ENCODE assay signal across 11 mouse cellular contexts in genomic region chr2:106857258-106857657, GRCm38 (mm10).
DNase-seq lines count a peak whose midpoint lies in the region; ATAC-seq and TF ChIP-seq lines count a peak whose summit lies in the region.
"Had no signal": no experiment of that assay in that cellular context is flagged by ENCODE, and none has a peak within 500 bp of the region (broad histone marks: within the 10 kb centered on the region; RNA-seq: fewer than 3 reads in every experiment).

No protein-coding gene starts in this region.

- H3K4me1 ChIP-seq in embryonic facial prominence, embryonic 11.5 days (ENCODE audit: control insufficient read depth, insufficient read depth, low read length): peaks cover 5% of the 10 kb centered on the region; the same call in 1 of the 2 replicates
- peaks cover 71% of the 10 kb centered on the region for H3K4me1 ChIP-seq in embryonic facial prominence, embryonic 10.5 days
- peaks cover 43% of the 10 kb centered on the region for H3K4me1 ChIP-seq in lung, embryonic 14.5 days (ENCODE audit: insufficient read depth)
- no peaks in the 10 kb centered on the region; the same call in 1 of the 2 replicates for H3K4me1 ChIP-seq in lung, adult 2 months (ENCODE audit: control insufficient read depth, insufficient read depth, low read length)
- H3K4me1 ChIP-seq in embryonic facial prominence, embryonic 15.5 days: peaks cover 45% of the 10 kb centered on the region
- H3K4me1 ChIP-seq in midbrain, embryonic 13.5 days (replicated peaks): peaks cover 65% of the 10 kb centered on the region

- no peak for TF ChIP-seq CTCF in lung, embryonic 14.5 days (IDR thresholded peaks at IDR 0.05; ENCODE audit: low read depth)
- TF ChIP-seq CTCF in lung, adult 2 months (IDR thresholded peaks at IDR 0.05; ENCODE audit: insufficient read depth, low read length): no peak

- no peaks in the 10 kb centered on the region for H3K9me3 ChIP-seq in embryonic facial prominence, embryonic 11.5 days (replicated peaks; ENCODE audit: control insufficient read depth, low read length)
- no peaks in the 10 kb centered on the region for H3K9me3 ChIP-seq in embryonic facial prominence, embryonic 10.5 days
- no peaks in the 10 kb centered on the region for H3K9me3 ChIP-seq in lung, embryonic 14.5 days (ENCODE audit: low read depth, low read length)
- H3K9me3 ChIP-seq in embryonic facial prominence, embryonic 15.5 days (replicated peaks): no peaks in the 10 kb centered on the region
- H3K9me3 ChIP-seq in midbrain, embryonic 13.5 days: no peaks in the 10 kb centered on the region

- no peak overlapping the region for H3K9ac ChIP-seq in embryonic facial prominence, embryonic 11.5 days (replicated peaks; ENCODE audit: low read length)
- no peak overlapping the region for H3K9ac ChIP-seq in lung, embryonic 14.5 days
- H3K9ac ChIP-seq in embryonic facial prominence, embryonic 15.5 days: no peak overlapping the region
- no peak overlapping the region for H3K9ac ChIP-seq in midbrain, embryonic 13.5 days (replicated peaks)

- ATAC-seq in embryonic facial prominence, embryonic 11.5 days (replicated peaks; ENCODE audit: insufficient number of reproducible peaks, low FRiP score, low TSS enrichment, low read depth): no peak
- ATAC-seq in lung, embryonic 14.5 days (ENCODE audit: insufficient read depth): no peak
- no peak for ATAC-seq in embryonic facial prominence, embryonic 15.5 days (ENCODE audit: insufficient number of reproducible peaks, low FRiP score, low TSS enrichment, low read depth)
- ATAC-seq in midbrain, embryonic 13.5 days: no peak

- 87% methylated on average over 4 of the region's 4 CpGs for WGBS in embryonic facial prominence, embryonic 11.5 days
- WGBS in embryonic facial prominence, embryonic 10.5 days: 91% methylated on average over 4 of the region's 4 CpGs
- WGBS in lung, embryonic 14.5 days: 67% methylated on average over 4 of the region's 4 CpGs
- WGBS in lung, adult 2 months: 81% methylated on average over 4 of the region's 4 CpGs
- 66% methylated on average over 4 of the region's 4 CpGs for WGBS in embryonic facial prominence, embryonic 15.5 days
- 90% methylated on average over 4 of the region's 4 CpGs for WGBS in midbrain, embryonic 13.5 days

- H3K27ac ChIP-seq in embryonic facial prominence, embryonic 11.5 days (replicated peaks; ENCODE audit: low read depth, low read length): peak overlapping the region; percentile 41; the same call in 1 of the 2 replicates
- H3K27ac ChIP-seq in embryonic facial prominence, embryonic 10.5 days (replicated peaks): no peak overlapping the region
- H3K27ac ChIP-seq in lung, embryonic 14.5 days (ENCODE audit: low read depth): peak overlapping the region; percentile 50; the same call in 1 of the 2 replicates
- peak overlapping the region; percentile 83 for H3K27ac ChIP-seq in embryonic facial prominence, embryonic 15.5 days (replicated peaks)
- H3K27ac ChIP-seq in midbrain, embryonic 13.5 days: peak overlapping the region; percentile 10; the same call in 1 of the 2 replicates
- H3K27ac ChIP-seq: stomach, postnatal 0 days had no signal

- no peak for TF ChIP-seq POLR2A in lung, adult 2 months (IDR thresholded peaks at IDR 0.05; ENCODE audit: borderline replicate concordance, extremely low read depth, low read depth, low read length)

- no peaks in the 10 kb centered on the region for H3K27me3 ChIP-seq in embryonic facial prominence, embryonic 11.5 days (ENCODE audit: control insufficient read depth, insufficient read depth, low read length)
- H3K27me3 ChIP-seq in embryonic facial prominence, embryonic 10.5 days (replicated peaks; ENCODE audit: low read depth, poor library complexity, severe bottlenecking): no peaks in the 10 kb centered on the region
- H3K27me3 ChIP-seq in lung, embryonic 14.5 days (ENCODE audit: insufficient read depth, low read length): no peaks in the 10 kb centered on the region
- no peaks in the 10 kb centered on the region for H3K27me3 ChIP-seq in embryonic facial prominence, embryonic 15.5 days
- no peaks in the 10 kb centered on the region for H3K27me3 ChIP-seq in midbrain, embryonic 13.5 days

- H3K4me3 ChIP-seq in embryonic facial prominence, embryonic 11.5 days (ENCODE audit: low read depth, low read length): no peak overlapping the region
- no peak overlapping the region for H3K4me3 ChIP-seq in embryonic facial prominence, embryonic 10.5 days
- H3K4me3 ChIP-seq in lung, embryonic 14.5 days (ENCODE audit: low read depth, low read length): no peak overlapping the region
- no peak overlapping the region for H3K4me3 ChIP-seq in lung, adult 2 months (replicated peaks; ENCODE audit: extremely low read depth, low read depth, low read length)
- H3K4me3 ChIP-seq in embryonic facial prominence, embryonic 15.5 days (replicated peaks): no peak overlapping the region
- no peak overlapping the region for H3K4me3 ChIP-seq in midbrain, embryonic 13.5 days (replicated peaks)

- H3K36me3 ChIP-seq in embryonic facial prominence, embryonic 11.5 days (replicated peaks; ENCODE audit: control insufficient read depth, insufficient read depth, low read depth, low read length): no peaks in the 10 kb centered on the region
- 0 out of 2 replicates have a peak, but pooled peaks cover 8% of the 10 kb centered on the region for H3K36me3 ChIP-seq in embryonic facial prominence, embryonic 10.5 days (replicated peaks)
- H3K36me3 ChIP-seq in lung, embryonic 14.5 days (ENCODE audit: insufficient read depth): no peaks in the 10 kb centered on the region
- no peaks in the 10 kb centered on the region for H3K36me3 ChIP-seq in embryonic facial prominence, embryonic 15.5 days
- no peaks in the 10 kb centered on the region for H3K36me3 ChIP-seq in midbrain, embryonic 13.5 days
- H3K36me3 ChIP-seq: G1E had no signal

- H3K4me2 ChIP-seq in embryonic facial prominence, embryonic 11.5 days (ENCODE audit: low read depth, low read length): no peak overlapping the region
- no peak overlapping the region for H3K4me2 ChIP-seq in lung, embryonic 14.5 days
- no peak overlapping the region for H3K4me2 ChIP-seq in embryonic facial prominence, embryonic 15.5 days (replicated peaks)
- H3K4me2 ChIP-seq in midbrain, embryonic 13.5 days (replicated peaks): no peak overlapping the region

- no peak for DNase-seq in embryonic facial prominence, embryonic 11.5 days (ENCODE audit: low spot score)
- no peak for DNase-seq in embryonic facial prominence, embryonic 10.5 days (ENCODE audit: low spot score)
- no peak for DNase-seq in lung, embryonic 14.5 days
- DNase-seq in lung, adult 2 months: no peak
- DNase-seq in kidney, postnatal 36 days: no peak
- DNase-seq in ovary, postnatal 36 days (ENCODE audit: low spot score): no peak
- DNase-seq: heart, postnatal 36 days had no signal
